Mouse (Mus musculus) WW6 (cell line): ENCODE measurements around the gene Shisal1.

Source experiments
- DNase-seq: peaks from one replicate; pipeline ENCODE4 v3.0.0-alpha.2; 2013; ENCODE audit warnings: low read depth, low spot score

Gene Shisal1

DNA sequence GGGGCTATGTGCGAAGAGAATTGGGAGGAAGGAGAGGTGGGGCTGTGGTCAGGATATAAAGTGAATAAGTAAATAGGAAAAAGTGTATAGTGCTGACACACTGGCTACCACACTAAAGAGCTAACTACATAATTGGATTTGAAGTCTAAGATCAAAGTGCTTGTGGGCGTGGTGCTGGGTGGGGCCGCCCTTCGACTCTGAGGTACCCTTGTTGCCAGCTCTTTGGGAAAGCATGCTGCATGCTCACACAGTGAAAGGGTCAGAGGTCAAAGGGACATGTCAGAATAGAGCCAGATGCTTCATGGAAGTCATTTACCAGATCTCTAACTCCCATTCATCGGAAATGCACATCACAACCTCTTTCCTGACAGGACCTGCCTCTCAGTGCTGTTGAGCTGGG, 74.1 kb downstream of the Shisal1 start:
- DNase-seq: no peak

DNA sequence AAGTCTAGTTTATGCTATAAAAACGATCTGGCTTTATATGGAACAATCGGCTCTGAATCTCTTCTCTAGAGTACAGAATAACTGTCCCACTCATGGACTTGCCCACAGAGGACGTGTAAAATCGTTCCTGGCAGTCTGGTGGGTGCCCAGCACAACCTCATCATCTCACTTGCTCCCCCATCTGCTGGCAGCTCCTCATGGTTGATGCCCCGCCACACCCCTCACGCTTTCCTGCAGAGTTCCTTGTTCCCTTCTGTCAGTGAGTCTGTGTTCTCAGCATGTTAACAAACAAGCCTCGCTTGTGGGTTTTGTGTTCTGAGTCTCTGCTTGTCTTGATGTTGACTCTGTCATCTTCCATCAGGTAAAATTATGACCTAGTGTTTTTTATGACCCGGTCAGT, 79.5 kb downstream of the Shisal1 start:
- no peak for DNase-seq

DNA sequence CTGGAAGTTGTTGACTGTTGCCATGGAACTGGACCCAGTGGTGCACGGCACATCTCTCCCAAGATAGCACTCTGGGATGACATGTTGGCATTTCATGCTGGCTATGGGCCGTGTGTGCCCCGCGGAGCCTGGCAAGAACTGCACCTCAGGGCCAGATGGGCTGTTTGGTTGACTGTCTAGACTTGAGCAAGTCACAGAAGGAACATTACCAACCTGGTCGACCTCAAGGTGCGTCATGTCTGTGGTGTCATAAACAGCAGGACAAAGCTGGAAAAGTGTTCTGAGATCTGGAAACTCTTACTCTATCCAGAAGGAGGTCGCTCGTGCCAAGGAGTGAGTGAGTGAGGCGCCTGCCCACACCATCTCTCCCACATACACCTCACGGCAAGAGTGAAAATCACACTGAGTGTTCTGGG, 80.3 kb downstream of the Shisal1 start:
- DNase-seq: no peak

DNA sequence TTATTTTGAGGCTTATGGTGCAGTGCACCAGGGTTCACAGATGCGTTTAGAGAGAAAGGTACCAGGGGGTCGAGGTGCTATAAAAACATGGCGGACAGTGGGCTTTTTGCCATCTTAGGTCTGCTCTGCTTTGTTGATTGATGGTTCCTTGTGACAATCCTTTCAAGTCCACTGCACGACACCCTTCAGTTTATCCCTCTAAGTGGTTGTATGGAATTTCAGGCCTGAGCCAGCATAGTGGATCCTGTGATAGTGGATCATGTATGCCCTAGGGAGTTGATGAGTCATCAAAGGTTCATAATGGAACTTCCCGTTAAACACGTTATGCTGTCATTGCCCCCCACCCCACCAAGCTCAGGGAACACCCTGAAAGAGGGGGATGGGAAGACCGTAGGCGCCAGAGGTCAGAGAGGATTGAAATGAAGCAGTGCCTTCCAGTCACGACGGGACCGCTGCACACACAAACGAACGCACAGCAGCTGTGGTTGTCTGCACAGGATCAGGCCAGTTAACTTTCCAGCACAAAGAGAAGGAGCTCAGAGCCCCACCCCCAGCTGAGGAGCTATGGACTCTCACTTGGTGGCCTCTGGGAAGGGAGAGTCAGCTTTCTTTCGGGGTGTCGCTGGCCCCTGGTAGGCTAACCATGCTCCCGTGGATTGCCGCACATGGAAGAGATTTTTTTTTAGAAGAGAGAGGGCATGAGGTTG, 81.1 kb downstream of the Shisal1 start:
- no peak for DNase-seq

DNA sequence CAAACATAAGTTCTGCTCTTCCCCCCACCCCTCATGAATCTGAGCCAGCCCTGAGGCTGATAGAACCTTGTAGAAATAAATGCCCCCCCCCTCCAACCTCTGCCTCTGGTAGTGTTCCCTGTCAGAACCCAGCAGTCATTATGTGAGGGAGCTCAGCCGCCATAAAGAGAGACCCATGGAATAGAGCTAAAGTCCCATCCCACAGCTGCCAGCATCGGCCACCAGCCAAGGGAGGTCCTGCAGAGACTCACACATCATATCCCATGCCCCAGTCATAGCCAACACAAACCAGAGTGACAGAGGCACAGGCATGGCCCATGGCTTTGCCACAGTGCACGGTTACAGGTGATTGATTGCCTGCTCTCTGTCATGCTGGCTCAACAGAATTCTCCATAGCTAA, 82.2 kb downstream of the Shisal1 start:
- no peak for DNase-seq

DNA sequence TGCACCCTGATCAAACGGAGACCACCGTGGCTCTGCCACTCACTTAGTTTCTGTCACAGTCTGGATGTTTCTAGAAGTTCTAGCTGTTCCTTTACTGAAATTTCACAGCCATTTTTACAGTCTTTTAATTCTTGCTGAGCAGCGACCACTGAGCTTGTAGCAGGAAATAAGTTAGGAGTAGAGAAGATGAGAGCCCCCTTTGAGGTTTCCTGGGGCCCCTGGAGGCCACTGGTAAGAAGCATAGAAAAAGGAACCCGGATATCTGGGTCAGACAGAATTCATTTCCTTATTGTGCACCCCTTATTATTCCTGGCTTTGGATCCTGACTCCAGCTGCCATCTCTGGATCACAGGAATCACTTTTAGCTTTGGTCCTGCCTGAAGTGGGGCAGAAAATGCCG, 91.8 kb downstream of the Shisal1 start:
- DNase-seq: no peak

DNA sequence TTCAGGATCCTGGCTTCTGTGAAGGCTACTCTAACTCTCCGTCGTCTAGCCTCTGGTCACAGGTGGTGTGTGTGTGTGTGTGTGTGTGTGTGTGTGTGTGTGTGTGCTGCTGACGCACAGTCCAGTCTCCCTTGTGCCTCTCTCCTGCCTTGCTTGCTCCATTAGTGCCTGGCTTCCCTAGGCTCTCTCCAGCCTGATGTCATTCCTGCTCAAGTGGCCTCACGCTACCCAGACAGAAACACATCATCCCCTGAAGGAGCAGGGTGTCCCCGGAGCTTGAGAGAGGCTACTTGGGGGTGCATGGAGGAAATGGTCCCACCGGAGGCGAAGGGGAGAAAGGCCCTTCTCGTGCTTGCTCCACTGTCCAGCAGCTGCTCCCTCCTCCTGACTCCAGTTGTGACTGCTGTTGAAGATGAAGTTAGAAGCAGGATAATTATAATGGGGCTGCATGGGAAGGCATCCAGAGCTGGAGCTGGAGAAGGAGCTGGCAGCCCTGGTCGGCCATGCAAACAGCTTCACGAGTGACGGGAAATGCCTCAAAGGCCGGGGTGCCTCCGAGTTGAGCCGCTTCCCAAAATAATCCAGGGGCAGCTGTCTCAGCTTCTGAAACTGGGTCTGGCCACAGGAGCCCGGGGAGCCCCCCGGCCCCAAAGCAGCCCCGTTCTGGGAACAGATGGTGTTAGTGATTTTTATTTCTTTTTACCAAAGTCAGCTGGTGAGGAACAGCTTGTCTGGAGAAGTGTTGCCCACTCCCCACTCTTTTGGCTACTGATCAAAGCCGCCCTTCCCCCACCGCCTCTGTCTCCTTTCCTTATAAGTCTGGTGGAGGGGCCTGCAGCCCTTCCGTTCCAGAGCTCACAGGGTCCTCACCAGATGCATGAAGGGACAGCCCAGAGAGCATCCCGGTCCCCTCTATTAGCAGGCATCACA, 94.7 kb downstream of the Shisal1 start:
- DNase-seq: no peak

DNA sequence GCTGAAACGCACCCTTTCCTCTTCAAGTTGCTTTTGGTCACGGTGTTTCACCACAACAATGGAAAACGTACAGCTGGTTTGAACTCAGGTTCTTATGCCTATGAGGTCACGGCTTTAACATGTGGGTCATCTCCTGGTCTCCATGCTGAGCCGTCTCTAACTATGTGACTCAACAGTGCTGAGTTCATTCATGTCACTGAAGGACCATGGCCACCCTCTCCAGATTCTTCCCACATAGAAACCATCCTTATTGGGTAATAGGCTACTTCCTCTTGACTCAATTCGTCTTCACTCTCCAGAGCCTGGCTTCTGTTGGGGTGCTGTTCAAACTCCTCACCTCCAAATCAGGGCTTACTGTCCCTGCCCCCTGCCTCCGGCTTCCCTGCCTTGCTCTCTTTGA, 95.6 kb downstream of the Shisal1 start:
- no peak for DNase-seq

DNA sequence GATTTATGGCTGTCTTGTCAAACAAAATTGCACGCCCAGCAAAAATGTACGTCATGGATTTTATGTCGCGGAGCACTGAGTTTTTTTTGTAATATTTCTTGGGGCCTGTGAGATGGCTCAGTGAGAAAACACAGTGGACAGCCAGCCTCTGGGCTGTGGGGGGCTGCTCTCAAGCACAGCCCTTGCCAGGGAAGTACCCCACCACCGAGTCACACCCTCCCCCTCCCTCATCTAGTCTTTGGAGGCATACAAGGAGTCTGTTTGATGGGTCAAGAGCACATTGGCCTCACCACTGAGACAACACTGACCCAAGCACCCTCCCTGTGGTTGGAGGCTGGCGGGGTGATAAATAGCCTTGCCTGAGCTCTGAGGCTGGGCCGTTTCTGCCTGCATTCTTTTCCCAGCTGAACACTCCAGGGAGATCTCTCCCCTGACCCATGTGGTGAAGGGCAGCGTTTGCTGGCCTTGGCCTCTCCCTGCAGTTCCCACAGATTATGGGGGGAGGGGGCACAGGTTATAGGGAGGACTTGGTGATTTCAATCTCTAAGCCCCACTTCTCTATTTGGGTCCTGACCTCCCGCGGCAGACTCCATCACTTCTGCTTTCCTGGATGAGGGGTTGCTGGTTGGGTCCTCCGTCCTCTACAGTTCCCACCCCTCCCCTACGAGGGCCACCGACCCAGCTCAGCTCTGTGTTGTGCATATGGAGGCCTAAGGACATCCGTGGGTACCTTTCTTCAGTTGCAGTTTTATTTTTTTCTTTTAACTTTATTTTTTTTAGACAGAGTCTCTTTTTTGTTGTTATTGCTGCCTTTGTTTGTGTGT, 96.8 kb downstream of the Shisal1 start:
- no peak for DNase-seq

DNA sequence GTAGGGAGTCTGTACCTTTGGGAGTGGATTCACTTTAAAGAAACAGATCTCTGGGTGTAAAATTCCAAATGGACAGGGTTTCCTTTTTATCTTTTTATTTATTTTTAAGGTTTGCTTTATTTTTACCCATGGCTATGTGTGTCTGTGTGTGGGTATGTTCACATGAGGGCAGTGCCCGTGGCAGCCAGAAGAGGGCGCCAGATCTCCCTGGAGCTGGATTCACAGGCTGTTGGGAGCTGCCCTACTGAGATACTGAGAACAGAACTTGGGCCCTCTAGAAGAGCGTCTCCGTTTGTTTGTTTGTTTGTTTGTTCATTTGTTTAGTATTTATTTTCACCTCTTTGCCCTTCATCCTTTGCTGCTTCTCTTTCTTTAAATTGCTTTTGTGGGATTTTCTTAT, 98.1 kb downstream of the Shisal1 start:
- DNase-seq: no peak

DNA sequence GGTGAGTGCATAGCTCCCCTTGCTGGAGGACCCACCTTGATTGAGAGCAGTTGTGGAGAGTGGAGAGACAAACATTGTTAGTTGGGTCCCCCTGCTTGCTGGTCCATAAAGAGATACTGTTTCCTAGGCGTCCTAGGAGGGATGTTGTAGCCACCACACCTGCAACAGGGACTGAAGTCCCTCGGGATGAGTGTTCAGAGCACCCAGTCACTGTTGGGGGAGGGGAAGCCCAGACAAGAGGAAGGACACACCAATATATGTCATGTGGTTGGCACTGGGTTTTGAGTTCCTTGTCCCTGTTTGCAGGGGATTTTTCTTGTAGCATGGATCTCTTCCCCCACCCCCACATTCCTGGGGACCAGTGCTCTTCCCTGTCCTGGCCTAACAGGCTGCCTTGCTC, 106.0 kb downstream of the Shisal1 start:
- DNase-seq: no peak

DNA sequence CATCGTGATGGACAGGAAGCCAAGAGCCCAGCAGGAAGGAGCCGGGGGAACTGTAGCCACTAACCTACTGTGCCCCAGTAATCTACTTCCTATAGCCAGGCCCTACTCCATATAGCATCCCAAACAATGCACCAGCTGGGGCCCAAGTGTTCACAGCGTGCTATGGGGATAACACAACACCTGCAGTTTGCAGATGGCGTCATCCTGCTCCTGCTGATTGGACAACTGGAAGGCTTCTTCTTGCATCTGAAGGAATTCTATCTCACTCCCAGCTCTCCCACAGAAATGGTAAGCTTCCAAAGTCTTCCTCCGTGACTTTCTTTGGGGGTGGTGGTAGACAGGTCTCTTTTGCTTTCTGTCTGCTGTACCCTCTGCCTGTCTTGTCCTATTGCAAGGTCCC, 109.3 kb downstream of the Shisal1 start:
- DNase-seq: no peak

DNA sequence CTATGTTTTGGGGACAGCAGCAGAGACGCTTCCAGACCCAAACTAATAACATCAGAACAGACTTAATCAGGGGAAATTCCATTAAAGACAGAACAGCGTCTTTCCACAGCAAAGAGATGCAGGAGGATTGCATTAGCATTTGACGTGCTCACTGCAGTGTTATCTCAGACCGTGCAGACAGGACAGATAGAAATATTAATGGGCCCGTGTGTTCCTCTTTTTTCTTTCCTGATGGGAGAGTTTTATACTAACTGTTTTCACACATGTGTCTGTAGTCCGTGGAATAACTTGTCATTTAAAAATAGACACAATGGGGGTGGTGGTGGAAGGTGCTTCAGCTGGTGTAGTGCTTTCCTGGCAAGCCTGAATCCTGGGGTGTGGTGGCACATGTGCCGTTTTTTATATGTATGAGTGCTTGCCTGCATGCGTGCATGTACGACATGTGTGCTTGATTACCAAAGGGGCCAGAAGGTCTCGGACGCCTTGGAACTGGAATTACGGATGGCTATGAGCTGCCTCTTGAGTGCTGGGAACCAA, 110.5 kb downstream of the Shisal1 start:
- DNase-seq: no peak

DNA sequence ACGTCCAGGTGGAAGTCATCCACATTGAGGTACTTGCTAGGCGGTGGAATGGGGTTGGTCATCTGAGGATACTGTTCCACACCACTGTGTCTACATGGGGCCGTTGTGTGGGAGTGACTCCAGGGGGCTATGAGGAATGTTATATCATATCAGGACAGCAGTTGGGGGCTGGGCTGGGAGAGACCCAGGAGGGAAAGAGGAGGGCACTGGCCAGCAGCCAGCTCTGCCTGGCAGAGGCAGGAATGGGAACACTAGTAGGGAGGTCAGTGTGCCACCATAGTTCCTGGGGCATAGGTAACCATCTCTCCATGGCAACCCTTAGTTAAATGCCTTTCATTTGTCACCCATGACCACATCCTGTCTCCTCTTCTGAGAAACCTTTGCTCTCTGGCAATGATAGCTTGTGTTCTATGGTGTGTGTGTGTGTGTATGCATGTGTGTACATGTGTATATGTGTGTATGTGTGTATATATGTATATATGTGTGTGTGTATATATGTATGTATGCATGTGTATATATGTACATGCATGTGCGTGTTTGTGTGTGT, 115.8 kb downstream of the Shisal1 start:
- no peak for DNase-seq

DNA sequence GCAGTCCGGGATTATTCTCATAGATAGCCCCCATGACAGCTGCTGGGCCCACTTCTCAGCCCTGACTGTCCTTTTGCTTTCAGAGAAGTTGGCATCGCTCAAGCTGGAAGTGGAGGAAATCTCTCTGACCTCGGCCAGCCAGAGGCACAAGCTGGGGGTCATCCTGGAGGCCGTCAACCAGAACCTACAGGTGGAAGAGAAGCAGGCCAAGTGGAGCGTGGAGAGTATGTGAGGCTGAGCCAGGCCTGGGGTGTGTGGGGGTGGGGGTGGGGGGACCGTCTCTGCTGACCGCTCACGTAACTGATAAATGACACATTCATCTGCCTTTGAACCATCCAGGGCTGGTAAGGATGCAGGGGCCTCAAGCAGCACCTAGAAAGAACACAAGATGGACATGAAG, 117.0 kb downstream of the Shisal1 start:
- no peak for DNase-seq
